Mouse (Mus musculus): Measurements from ENCODE around the gene Focad.

Gene Focad

DNA sequence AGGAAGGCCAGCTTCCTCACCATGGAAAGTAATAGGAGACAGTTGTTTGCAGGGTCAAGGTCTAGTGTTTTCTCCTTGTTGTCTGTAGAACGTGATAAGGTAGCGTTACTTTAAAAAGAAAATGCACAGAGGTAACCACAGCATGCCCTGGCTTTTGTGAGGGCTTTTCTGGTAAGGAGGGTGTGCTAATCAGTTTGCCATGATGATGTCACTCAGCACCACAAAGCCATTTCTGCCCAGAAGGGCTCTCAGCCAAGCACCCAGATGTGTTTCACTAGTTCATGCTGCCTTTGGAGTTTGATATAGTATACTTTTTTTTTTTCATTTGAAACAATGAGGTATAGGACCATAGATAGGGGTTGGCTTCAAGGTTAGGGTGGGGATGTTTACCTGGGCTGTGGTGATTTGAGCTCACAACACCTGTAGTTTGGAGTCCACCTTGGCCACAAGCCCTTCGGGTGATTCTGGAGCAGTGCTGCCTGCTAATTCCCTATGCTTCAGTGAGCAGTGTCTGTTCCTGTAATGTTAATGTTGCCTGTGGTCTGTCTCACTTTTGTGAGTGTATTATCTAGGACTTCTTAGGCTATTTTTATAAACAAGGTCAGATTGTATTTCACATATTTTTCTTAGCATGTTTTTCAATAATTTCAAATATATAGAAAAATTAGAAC is 61.2 kb downstream of the Focad start:
- DNase-seq (ENCODE audit: low read depth, low spot score) = peak; percentile 25

DNA sequence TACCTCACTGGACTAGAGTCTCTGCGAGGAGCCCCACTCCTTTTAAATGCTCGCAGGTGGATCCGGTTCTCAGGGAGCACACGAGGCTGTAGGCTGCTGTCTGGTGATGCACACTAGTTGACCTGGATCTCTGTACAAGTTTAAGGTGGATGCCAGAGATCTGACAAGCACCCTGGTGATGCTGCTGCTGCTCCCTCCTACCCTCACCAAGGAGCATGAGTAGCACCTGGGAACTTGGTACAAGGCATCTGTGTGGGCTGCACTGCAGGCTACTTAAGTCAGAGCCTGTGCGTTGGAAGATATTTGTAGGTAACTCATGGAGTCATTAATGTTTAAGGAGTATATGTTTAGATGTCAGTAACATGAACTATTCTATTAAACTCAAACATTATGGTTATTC is 62.5 kb downstream of the Focad start:
- no peak for DNase-seq (ENCODE audit: low read depth, low spot score)

DNA sequence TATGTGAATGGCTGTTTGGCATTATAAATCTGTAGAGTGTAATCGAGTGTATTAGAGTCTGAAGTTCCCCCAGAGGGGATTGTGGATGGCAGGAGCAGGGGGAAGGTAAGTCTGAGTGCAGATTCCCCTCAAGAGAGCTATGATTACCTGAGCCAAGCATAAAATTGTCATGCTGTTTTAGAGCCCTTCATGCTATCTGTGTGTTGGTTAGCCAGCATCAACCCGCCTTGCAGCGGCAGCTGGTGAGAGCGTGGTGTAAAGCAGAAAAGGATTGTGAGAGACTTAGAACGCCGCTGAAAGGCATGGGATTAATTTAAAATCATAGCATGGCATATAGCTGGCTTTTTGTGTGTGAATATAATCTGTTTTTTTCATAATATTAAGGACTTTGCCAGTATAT is 63.2 kb downstream of the Focad start:
- no peak for DNase-seq (ENCODE audit: low read depth, low spot score)

DNA sequence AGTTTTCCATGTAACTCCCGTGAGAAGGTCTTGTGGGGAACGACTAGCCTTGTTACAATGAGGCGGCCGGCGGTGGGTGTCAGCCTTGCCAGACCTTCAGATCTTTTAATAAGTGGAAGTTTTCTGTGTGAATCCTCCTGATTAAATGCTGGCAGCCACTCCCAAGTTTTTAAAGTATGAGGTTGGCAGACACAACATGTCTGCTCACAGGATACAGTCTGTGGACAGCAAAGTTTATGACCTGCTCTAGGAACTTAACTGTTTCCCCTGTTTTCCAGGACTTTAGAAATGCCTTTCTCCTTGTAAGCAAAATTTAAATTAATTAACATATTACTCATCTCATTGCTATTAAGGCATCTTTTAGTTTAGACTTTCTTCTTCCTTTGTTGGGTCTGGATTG is 64.8 kb downstream of the Focad start:
- DNase-seq (ENCODE audit: low read depth, low spot score) = no peak

DNA sequence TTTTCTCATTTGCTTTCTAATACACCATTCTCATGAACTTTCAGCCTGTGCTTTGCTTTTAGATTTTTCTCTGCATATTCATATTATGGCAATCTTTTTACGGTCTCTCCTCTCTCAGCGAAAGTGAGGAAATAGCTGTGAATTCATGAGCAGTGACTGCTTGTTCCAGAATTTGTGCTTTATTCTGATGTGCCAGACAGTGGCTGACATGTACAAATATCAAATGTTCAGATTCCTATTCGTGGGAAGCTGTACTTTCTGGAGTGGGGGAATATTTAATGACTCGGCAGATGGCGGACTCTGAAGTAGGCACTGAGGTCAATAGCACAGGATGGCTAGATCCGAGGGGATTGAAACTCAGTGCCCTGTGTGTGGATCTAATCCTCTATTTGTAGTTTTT is 65.3 kb downstream of the Focad start:
- no peak for DNase-seq (ENCODE audit: low read depth, low spot score)

DNA sequence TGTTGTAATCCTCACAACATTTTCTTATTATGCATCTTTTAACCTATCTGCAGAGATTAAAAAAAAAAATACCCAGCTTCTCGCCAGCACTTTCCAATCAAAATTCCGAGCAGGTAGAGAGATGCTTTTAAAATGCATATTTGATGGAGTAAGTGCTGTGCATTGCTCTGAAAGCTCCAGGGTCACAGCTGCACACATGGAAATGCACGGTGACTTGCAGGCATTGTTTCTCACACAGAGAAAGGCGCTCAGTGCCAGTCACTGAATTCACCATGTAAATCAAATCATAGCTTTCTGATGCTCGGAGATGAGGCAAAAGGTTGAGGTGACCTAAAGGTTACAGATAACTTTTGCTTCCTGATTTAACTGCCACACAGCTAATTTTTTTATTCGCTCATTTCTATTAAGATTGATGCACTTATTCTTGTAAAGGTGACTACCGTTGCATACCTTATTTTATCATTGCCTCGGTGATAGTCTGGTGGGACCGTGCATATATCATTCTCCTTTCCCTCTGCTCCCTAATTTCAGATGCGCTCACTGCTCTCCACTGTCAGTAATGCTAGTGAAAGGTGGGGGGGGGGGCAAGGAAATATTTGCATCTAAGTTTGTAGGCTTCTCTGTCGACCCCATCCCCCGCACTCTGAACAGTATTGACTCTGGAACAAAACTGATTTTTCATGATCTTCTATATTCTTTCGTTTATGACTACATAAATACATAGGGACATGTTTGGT is 69.2 kb downstream of the Focad start:
- DNase-seq (ENCODE audit: low read depth, low spot score) = no peak

DNA sequence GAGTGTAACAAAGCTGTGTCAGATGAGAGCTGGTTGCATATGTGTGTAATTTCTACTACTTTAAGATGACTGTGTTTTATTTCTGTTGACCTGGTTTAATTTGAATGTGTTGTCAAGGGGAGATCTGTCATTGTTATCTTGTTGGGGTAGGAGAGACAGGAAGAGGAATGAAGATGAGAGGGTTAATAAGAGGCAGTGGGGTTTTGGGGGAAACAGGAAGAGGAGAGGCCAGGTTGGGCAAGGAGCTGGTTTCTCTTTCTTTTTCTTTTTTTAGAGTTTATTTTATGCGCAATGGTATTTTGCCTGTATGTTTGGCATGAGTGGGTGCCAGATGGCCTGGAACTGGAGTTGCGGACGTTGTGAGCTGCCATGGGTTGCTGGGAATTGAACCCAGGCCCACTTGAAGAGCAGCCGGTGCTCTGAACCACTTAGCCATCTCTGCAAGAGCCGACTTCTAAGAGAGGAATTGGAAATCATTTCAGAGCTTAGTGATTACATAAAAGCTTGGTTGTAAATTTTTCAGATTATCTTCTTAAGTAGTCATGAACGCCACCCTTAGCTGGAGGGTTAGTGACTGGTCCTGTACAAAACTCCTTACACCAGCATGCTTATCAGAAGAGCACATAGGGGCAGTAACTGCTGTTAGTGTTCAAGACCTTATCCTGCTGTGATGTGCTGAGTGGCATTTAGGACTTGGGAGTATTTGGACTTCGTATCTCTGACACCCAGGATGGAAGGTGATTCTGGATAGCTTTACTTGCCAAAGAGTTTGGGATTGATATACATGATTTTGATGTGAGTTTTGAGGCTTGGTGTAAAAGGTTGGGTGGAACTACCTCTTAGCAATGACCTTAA is 72.8 kb downstream of the Focad start:
- peak; percentile 58 for DNase-seq (ENCODE audit: low read depth, low spot score)

DNA sequence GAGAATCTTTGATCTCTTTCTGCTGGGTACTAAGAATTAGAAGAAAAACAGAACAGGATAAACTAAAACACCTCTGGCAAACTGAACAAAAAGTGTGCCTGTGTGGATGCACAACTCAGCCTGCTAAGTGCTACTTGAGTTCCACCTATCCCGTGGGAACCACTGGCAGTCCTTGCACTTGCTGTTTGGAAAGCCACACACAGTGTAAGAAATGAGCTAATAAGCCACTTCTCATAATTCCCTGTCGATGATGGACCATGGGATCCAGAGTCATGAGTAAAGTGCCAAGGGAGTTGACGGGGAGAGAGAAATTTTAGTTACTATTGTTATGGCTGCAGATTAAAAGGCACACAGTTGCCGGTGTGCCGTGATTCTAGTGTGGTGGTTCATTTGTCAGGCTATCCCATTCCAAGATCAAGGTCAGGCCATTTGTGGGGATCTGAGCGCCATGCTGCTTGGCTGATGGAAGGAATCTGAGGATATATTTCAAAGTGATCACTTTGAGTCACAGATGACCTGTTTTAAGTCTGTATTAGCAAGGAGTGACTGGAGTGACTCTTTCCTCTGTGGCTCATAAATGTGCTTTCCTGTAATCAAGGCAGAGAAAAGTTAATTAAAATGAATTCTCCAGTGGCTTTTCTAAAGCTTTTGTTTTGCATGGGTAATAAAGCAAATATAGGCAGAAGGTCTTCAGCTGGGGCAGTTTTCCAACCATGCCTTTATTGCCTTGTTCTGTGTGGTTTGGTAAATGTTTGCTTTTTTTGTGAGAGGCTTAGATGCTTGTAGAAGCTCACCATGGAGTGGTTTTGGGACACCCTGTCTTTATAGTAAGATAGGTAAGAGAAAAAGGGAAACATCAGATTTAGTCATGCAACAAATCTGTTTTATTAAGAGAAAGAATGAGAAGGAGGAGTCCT is 80.9 kb downstream of the Focad start:
- no peak for DNase-seq (ENCODE audit: low read depth, low spot score)

DNA sequence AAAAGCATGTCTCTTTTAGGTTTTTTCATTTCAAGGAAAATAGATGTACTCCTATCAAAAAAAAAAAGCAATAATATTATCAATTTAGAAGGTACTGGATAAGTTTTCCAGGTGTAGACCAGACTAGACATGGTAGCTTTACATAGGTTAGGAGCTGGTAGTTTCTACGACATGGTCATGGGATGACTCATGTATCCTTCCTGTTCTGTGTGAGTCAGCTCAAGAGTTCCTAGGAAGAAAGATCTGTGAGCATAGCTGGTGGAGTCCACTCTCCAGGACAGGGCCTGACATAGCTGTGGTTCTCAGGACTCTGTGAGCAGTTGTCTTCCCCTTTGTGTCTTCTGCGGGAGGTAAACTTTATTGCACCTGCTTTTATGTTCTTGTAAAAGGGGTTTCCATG is 84.9 kb downstream of the Focad start:
- DNase-seq (ENCODE audit: low read depth, low spot score) = peak; percentile 18

DNA sequence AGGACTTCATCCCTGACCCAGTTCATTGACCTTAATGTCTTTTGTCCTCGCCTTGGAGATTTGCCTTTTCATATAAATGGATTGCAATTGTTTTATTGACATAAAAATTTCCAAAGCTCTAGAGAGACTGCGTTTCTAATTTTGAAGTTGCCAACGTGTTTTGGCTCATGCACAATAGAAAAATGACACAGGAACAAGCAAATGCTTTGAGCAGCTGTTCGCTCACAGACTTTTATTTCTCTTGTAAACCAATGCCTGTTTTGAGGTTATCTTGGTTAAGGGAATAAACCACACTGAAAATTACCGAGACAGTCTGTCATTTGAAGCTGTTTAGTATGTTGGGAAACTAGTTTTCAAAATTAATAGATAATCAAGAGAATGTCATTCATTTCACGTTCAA is 89.9 kb downstream of the Focad start:
- DNase-seq (ENCODE audit: low read depth, low spot score) = no peak

DNA sequence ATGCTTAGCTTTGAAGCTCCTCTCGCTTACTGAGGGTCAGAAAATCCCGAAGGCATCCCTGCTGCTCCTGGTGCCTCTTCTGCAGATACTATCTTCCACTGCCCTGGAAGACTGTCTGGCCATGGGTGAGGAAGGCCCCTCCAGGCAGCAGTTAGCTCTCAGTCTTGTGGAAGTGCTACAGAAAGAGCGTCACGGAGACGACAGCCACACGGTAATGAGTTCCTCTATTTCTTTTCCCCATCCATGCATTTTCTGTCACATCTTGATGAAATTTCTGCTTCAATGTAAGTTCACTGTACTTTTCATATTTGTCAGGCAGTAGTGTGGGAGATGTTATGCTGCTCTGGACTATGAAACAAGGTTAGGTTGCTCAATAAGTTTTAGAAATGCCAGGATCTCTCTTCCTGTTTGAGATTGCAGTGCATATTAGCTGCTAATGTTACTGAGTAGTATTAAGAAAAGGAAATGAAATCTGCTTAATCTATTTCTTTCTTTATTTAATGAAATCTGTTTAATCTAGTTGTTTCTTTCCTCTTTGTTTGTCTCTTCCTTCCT is 91.5 kb downstream of the Focad start:
- DNase-seq (ENCODE audit: low read depth, low spot score) = no peak

DNA sequence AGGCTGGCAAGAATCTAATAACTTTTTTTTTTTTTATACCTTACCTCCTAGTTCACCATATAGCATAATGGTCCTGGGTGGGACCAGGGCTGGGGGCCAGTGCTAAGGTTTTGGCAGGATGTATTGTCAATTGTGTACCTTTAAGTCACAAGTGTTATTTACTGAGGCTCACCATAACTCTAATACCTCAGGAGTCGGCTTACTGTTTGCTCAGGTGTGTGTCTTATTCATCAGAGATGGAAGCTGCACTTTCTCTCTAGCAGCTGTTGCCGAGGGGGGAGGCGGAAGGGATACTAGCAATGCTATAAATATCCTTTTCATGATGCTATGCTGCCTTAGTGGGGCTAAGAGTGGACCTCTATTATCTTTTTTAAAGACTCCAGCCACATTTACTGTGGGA is 93.2 kb downstream of the Focad start:
- DNase-seq (ENCODE audit: low read depth, low spot score) = no peak

DNA sequence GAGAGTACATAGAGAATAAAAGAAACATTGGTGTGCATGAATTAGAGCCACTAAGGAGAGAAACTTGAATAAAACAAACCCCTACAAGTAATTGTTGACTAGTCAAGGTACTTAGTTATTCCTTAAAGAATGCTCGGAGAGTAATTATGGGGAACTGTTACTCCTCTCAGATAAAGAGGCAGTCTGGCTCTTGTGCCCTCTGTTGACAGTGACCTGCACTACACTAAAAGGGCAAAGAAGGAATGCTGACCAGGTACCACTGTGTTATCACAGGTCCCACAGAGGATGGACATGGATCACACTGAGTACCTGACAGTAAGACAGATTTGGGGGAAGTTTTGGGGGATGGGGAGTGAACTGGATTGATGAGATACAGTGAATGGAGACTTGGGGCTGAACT is 95.1 kb downstream of the Focad start:
- DNase-seq (ENCODE audit: low read depth, low spot score) = no peak

DNA sequence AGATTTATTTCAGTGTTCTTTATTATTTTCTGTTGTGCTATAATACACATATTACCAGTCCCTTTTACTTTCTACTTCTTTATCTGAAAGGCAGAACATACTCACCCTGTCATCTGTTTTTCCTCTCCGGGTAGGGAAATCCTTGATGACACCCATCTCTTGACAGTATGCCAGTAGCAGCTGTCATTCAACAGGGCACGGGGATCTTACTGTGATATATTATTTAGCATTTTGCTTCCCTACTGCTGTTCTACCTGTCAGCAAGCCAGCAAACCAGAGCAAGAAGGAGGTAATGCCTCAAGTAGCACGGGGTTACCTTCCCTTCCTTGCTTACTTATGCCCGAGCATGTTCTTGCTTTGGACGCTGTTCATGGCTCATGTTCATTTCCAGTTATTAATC is 99.8 kb downstream of the Focad start:
- no peak for DNase-seq (ENCODE audit: low read depth, low spot score)

DNA sequence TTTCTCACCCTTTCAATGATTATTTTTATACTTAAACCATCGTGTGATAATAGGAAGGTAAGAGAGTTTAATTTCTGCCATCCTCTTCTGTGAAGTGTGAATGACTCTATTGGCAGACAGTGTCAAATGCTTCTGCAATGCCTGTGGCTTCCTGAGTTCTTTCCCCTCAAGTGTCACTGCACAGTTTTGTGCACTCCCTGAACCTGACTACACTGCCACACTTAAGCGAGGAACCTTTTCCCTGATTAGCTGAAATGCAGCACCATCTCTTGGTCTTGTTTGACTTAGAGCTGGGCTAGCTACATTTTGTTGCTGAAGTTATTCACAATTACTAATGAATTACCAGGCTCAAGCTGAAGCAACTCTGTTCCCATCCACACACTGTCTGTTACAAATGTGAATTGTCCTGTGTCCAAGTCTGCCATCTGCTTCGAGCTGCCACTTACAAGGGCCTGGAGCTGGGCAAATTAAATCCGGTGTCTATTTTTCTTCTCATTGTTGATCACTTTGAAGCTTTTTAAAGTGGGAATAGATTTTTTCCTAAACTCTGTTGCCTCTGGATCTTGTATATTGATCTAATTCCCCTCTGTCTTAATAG is 101.6 kb downstream of the Focad start:
- DNase-seq (ENCODE audit: low read depth, low spot score) = no peak

DNA sequence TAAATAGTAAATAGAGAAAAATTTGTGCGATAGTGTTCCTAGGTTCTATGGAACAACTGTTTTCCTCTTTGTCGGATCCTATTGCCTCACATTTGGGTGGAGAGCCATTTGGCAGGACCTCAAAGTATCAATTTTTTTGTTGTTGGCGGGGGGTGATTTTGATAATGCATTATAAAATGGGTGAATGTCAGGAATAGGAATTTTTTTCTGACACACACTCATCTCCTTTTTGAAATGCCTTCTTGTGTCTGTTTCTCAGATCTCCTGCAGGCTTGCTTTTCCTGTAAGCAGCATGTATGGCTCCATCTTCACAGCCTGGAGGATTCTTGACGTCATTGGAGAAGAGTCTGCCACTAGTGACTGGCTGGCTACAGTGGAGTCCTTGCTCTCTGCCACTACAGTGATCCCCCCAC is 102.1 kb downstream of the Focad start:
- no peak for DNase-seq (ENCODE audit: low read depth, low spot score)

DNA sequence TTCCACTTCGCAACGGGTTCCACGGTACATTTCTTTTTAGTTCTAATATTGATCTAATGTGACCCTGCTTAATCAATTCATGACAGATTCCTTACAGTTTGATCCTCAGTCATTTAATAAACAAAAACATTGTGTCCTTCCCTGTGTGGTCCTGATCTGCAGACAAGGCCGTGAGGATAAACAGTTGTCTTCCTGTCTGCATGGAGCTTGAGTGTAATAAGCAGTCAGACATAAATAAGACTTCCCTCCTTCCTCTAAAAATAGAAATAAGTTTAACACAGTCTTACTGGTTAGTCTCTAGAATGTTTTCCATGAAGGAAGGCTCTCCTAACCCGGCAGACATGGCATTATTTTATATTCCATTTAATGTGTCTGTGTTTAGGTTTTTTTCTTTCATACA is 102.8 kb downstream of the Focad start:
- no peak for DNase-seq (ENCODE audit: low read depth, low spot score)

DNA sequence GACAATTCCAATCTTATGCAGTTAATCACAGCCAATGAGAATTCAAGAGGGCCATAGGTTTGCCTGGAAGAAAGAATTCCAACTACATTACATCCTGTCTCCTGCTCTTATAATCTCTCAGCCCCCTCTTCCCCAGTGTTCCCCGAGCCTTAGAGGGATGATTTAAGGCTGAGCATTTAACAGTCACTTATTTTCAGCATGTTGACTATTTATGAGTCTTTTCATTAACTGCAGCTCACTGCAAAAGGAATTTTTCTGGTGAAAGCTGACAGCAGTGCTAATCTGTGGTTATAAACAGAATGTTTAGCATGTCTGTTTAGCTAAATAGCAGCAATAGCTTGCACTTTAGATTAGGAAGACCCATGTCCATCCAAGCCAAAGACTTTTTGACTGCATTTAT is 104.8 kb downstream of the Focad start:
- no peak for DNase-seq (ENCODE audit: low read depth, low spot score)

DNA sequence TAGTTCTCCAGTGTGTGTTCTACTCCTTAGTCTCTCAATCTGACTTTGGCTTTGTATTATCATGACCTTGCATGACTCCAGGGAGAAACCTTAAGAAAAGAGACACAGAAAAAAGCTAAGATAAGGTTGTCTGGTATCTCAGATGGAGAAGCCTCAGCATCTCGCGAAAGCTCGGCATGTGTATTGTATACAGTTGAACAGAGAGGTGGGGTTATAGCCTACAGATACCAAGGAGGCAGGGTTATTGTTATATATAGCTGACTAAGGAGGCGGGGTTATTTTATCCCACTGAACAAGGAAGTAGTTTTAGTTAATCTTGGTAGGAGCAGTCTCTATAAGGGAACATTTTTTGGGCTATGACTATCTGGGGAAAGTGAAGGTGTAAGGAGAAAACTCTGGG is 106.6 kb downstream of the Focad start:
- DNase-seq (ENCODE audit: low read depth, low spot score) = no peak

DNA sequence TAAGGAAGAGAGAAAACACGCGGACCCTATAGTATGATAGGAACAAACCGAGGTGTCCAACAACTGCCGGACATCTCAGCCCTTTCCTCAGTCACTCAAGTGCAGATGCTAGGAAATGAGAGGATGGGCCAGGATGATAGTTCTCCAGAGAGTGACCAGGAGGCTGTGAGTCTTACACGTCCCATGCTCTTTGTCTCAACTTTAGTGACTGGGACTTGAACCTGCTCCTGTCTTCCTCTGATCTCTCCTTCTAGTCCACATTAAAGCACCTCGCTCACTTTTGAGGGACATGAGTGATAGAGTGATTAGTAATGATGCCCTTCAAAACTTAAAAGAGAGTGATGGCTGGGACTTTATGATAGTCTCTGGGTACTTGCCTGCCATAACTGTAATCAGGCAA is 114.2 kb downstream of the Focad start:
- DNase-seq (ENCODE audit: low read depth, low spot score) = no peak

DNA sequence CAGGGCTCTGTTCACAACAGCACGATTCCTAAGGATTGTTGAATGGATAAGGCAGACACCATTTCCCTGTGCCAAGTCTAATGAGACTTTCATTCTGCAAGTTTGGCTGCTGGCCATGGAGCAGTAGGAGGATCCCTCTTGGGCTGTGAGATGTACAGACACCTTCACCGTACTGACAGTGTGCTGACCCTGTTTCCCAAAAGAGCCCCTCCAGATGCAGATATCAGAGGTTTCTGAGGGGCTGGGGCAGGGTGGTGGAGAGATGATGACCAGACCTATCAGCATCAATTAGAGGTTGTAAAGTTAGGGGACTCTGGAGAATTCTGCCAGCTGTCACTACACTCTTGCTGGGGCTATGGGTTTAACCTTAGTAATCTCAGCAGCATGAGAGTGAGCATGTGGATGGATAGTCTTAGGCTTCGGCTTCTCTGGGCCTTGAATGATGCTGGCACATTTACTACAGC is 115.0 kb downstream of the Focad start:
- DNase-seq (ENCODE audit: low read depth, low spot score) = no peak
